Mouse (Mus musculus): ENCODE measurements around the gene Ubqln4.

GRCm38 (mm10) chr3:88563966-88564365, 10.4 kb downstream of the Ubqln4 start:
- TF ChIP-seq MYC (IDR thresholded peaks at IDR 0.05; ENCODE audit: low read depth, low read length) (no peak), USF1 (IDR thresholded peaks at IDR 0.05; ENCODE audit: low read depth, low read length) (no peak), POLR2A (IDR thresholded peaks at IDR 0.05; ENCODE audit: control insufficient read depth in 1 of 2, insufficient read depth in 1 of 2, low read depth in 1 of 2, low read length in 2 of 2, poor library complexity in 1 of 2) (no peak), KAT2A (conservative IDR thresholded peaks at IDR 0.05; ENCODE audit: low read depth, low read length) (no peak), TCF12 (IDR thresholded peaks at IDR 0.05; ENCODE audit: low read depth, low read length) (no peak), NRF1 (IDR thresholded peaks at IDR 0.05; ENCODE audit: insufficient read depth, low read depth, low read length, poor library complexity, severe bottlenecking) (no peak), MAZ (IDR thresholded peaks at IDR 0.05; ENCODE audit: low read depth, low read length) (no peak), SMC3 (IDR thresholded peaks at IDR 0.05; ENCODE audit: low read depth, low read length) (no peak)

Measured in MEL (cell line).